8 mouse cellular contexts compared by ENCODE assay signal in the genomic region with DNA sequence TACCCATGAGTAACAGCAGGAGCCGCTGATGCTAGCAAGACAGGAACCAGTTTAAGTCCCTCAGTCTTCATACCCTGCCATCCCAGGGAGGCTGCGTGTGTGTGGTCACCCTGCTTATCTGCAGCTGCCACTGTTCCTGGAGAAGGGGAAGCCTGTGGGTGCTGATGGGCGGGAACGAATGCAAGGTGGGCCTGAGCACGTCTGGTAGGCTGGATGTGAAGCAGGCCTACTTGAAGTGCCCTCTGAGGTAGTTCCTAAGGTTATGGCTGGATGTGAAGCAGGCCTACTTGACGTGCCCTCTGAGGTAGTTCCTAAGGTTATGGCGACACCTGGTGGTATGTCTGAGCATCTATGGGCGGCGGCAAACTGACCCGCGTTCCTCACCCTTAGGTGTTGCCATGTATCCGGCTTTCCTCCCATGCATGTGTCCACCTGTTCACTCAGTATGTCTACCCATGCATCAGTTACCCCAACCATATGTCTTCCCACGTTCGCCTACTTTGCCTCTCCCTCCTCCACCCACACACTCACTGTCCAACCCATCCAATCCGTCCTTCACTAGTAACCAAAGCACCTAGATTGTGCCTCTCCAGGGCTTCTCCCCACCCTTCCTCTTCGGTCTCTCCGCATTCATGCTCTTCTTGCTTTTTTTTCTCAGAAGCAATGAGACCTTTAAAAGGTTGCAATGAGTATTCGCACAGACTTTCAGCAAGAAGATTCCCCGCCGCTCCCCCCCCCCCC. TPM values are rescaled to one million over a fixed set of nuclear protein-coding genes. Genes with fewer than 3 reads are reported as not detected.
DNase-seq lines count a peak whose midpoint lies in the region; ATAC-seq and TF ChIP-seq lines count a peak whose summit lies in the region.

No protein-coding gene starts in this region.

- H3K4me2 ChIP-seq in hindbrain, embryonic 13.5 days: peak overlapping the region; percentile 26; the same call in 1 of the 2 replicates

- peaks cover 8% of the 10 kb centered on the region for H3K4me1 ChIP-seq in hindbrain, embryonic 13.5 days (replicated peaks)

- H3K9me3 ChIP-seq in hindbrain, embryonic 13.5 days: no peaks in the 10 kb centered on the region

- no peak overlapping the region for H3K9ac ChIP-seq in hindbrain, embryonic 13.5 days

- WGBS in hindbrain, embryonic 13.5 days: 29% methylated on average over 20 of the region's 20 CpGs

- POLR2A ChIA-PET in Patski (lab: Charles Lee): no interaction called here

- no peak for DNase-seq in Patski (ENCODE audit: low read depth, low spot score)
- DNase-seq in cerebellum, postnatal 10 days: peak; percentile 94 to 95
- DNase-seq in frontal cortex, postnatal 25 days (ENCODE audit: low spot score in 2 of 2): peak; percentile 71 to 72
- peak; percentile 73 to 77 for DNase-seq in layer of hippocampus, postnatal 14 days (ENCODE audit: low spot score in 2 of 2)
- peak; percentile 86 for DNase-seq in lung, postnatal 14 days
- peak; percentile 63 for DNase-seq in retina, adult 2 months (ENCODE audit: low read depth, low spot score)
- DNase-seq in thymus, postnatal 25 days: peak; percentile 78

- TF ChIP-seq CTCF in Patski (IDR thresholded peaks at IDR 0.05): peak; percentile 89

- CTCF ChIA-PET in Patski (lab: Charles Lee): no interaction called here

- H3K4me3 ChIP-seq in hindbrain, embryonic 13.5 days: no peak overlapping the region

- ATAC-seq in Patski: peak; percentile 60
- ATAC-seq in hindbrain, embryonic 13.5 days (ENCODE audit: low FRiP score): peak; percentile 80

- H3K27me3 ChIP-seq in Patski: peaks cover 32% of the 10 kb centered on the region
- peaks cover 25% of the 10 kb centered on the region for H3K27me3 ChIP-seq in hindbrain, embryonic 13.5 days

- no peaks in the 10 kb centered on the region for H3K36me3 ChIP-seq in hindbrain, embryonic 13.5 days

- no peak overlapping the region for H3K27ac ChIP-seq in hindbrain, embryonic 13.5 days

- in situ Hi-C loops in Patski (cut with MboI; ENCODE audit: low pct_unique_long_range_greater_than_20kb): loop anchor here (5.0 kb wide), 1 partner anchor 170 kb away; a partner anchor contains a TSS

RNA-seq across cellular contexts. Expression of a gene that starts 30.4 kb away (rescaled TPM):
- polyA plus RNA-seq in Patski (2021): 1.3 TPM
- 20.9 and 22.9 TPM in 2 replicates for polyA plus RNA-seq in hindbrain, embryonic 13.5 days (2015; fragmentation: Nextera tagmentation; extraction: Ambion mirVana)
- total RNA-seq in layer of hippocampus, postnatal 14 days (2021): 100 to 1,000 TPM; 256 to 259 TPM
